In the genomic region with DNA sequence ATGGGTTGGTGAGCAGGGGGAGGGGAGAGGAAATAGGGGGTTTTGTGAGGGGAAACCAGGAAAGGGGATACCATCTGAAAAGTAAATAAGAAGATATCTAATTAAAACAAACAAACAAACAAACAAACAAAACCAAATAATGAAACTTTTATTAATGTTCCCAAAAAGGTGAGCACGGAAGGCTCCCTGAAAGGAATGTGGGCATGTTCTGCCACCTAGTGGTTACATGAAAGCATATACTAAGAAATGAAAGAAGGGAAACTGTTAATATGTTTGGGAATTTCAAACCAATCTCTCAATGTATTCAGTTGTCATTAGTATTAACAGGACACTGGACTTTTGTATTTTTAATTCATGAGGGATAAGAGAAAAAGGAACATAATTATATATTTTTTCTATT, we compare ENCODE assay signal across 8 mouse cellular contexts. TPM values are rescaled to one million over a fixed set of nuclear protein-coding genes. Genes with fewer than 3 reads are reported as not detected.
DNase-seq lines count a peak whose midpoint lies in the region; ATAC-seq and TF ChIP-seq lines count a peak whose summit lies in the region.

No protein-coding gene starts in this region.

- TF ChIP-seq POLR2A in cortical plate, adult 2 months (IDR thresholded peaks at IDR 0.05; ENCODE audit: extremely low read depth, insufficient read depth, low read length), result no peak

- ATAC-seq in cerebellum, adult (ENCODE audit: insufficient number of reproducible peaks, low FRiP score, low TSS enrichment), result no peak
- ATAC-seq in midbrain, embryonic 14.5 days (ENCODE audit: low FRiP score, low TSS enrichment), result no peak
- no peak for ATAC-seq in midbrain, embryonic 13.5 days
- ATAC-seq in frontal cortex, adult (ENCODE audit: low TSS enrichment), result no peak

- no peak overlapping the region for H3K9ac ChIP-seq in midbrain, embryonic 14.5 days (replicated peaks; ENCODE audit: low read length)
- H3K9ac ChIP-seq in midbrain, embryonic 13.5 days (replicated peaks), result no peak overlapping the region

- H3K9me3 ChIP-seq in midbrain, embryonic 14.5 days (ENCODE audit: control insufficient read depth, low read length), result no peaks in the 10 kb centered on the region
- no peaks in the 10 kb centered on the region for H3K9me3 ChIP-seq in midbrain, embryonic 13.5 days

- no peaks in the 10 kb centered on the region for H3K36me3 ChIP-seq in midbrain, embryonic 14.5 days (ENCODE audit: control insufficient read depth, insufficient read depth, low read length)
- H3K36me3 ChIP-seq in midbrain, embryonic 13.5 days, result no peaks in the 10 kb centered on the region

- no peak overlapping the region for H3K4me2 ChIP-seq in midbrain, embryonic 14.5 days (ENCODE audit: low read length)
- H3K4me2 ChIP-seq in midbrain, embryonic 13.5 days (replicated peaks), result no peak overlapping the region

- no peak overlapping the region for H3K4me3 ChIP-seq in midbrain, embryonic 14.5 days (replicated peaks; ENCODE audit: low read depth, low read length)
- no peak overlapping the region for H3K4me3 ChIP-seq in midbrain, embryonic 13.5 days (replicated peaks)
- no peak overlapping the region for H3K4me3 ChIP-seq in cortical plate, adult 2 months (ENCODE audit: insufficient read depth, low read length)

- no peaks in the 10 kb centered on the region for H3K4me1 ChIP-seq in midbrain, embryonic 14.5 days (ENCODE audit: control insufficient read depth, insufficient read depth, low read length)
- H3K4me1 ChIP-seq in midbrain, embryonic 13.5 days (replicated peaks), result no peaks in the 10 kb centered on the region
- H3K4me1 ChIP-seq in cortical plate, adult 2 months (ENCODE audit: control insufficient read depth, insufficient read depth, low read length), result no peaks in the 10 kb centered on the region

- peak; percentile 50 for DNase-seq in cerebellum, adult 9-10 months
- DNase-seq in midbrain, embryonic 14.5 days, result peak; percentile 83
- peak; percentile 14 for DNase-seq in large intestine, adult 2 months (ENCODE audit: low read depth, low spot score)
- DNase-seq in testis, postnatal 10 days (ENCODE audit: low spot score), result no peak

- peak; percentile 69 for TF ChIP-seq CTCF in cortical plate, adult 2 months (IDR thresholded peaks at IDR 0.05; ENCODE audit: extremely low read depth, insufficient read depth, low read length)

- no peak overlapping the region for H3K27ac ChIP-seq in midbrain, embryonic 14.5 days (replicated peaks; ENCODE audit: low read depth, low read length)
- H3K27ac ChIP-seq in midbrain, embryonic 13.5 days, result no peak overlapping the region
- H3K27ac ChIP-seq in cortical plate, adult 2 months (ENCODE audit: insufficient read depth, low read length), result no peak overlapping the region

- no peaks in the 10 kb centered on the region for H3K27me3 ChIP-seq in midbrain, embryonic 14.5 days (ENCODE audit: control insufficient read depth, insufficient read depth, low read length)
- H3K27me3 ChIP-seq in midbrain, embryonic 13.5 days, result no peaks in the 10 kb centered on the region

- WGBS in midbrain, embryonic 14.5 days, result 7% methylated on average over 1 of the region's 1 CpGs
- WGBS in midbrain, embryonic 13.5 days, result 8% methylated on average over 1 of the region's 1 CpGs
- 8% methylated on average over 1 of the region's 1 CpGs for WGBS in large intestine, adult 2 months

RNA-seq across cellular contexts. Expression of gene Brdt, which starts 10.3 kb away (rescaled TPM):
- 2.8 and 3.2 TPM in 2 replicates for polyA plus RNA-seq in midbrain, embryonic 14.5 days (2014; fragmentation: Nextera tagmentation; extraction: Ambion mirVana)
- polyA plus RNA-seq in midbrain, embryonic 13.5 days (2015; fragmentation: Nextera tagmentation; extraction: Ambion mirVana), result 1.5 and 1.7 TPM in 2 replicates
- 12.9 and 13.4 TPM in 2 replicates for polyA plus RNA-seq in cortical plate, adult 2 months (2012; rRNA removed)
- 0.32 and 0.41 TPM in 2 replicates for polyA plus RNA-seq in large intestine, adult 2 months (2012; rRNA removed)

RNA-seq across cellular contexts. Expression of gene Tgfbr3, which starts 31.3 kb away (rescaled TPM):
- polyA plus RNA-seq in midbrain, embryonic 14.5 days (2014; fragmentation: Nextera tagmentation; extraction: Ambion mirVana), result 1.4 and 4.7 TPM in 2 replicates
- 3.4 and 3.7 TPM in 2 replicates for polyA plus RNA-seq in midbrain, embryonic 13.5 days (2015; fragmentation: Nextera tagmentation; extraction: Ambion mirVana)
- 6.0 and 6.1 TPM in 2 replicates for polyA plus RNA-seq in cortical plate, adult 2 months (2012; rRNA removed)
- polyA plus RNA-seq in large intestine, adult 2 months (2012; rRNA removed), result 4.7 and 7.5 TPM in 2 replicates
